Mouse (Mus musculus): ENCODE data around the gene P3h4. TPM values are rescaled to one million over a fixed set of nuclear protein-coding genes. Genes with fewer than 3 reads are reported as not detected.
A peak's percentile ranks its signal among the peaks of the same experiment; 100 is the strongest.

The P3h4 gene
- polyA plus RNA-seq, 1 experiment from 2014 or later = 58.1 TPM

GRCm38 (mm10) chr11:100400842-100401241 lies 13.8 kb downstream of the P3h4 start:
- Histone ChIP-seq H3K4me2 (ENCODE audit: low read length) (no peak overlapping the region), H3K4me3 (ENCODE audit: control insufficient read depth in 1 of 2, insufficient read depth in 1 of 2, low read depth in 1 of 2, low read length in 2 of 2) (no peak overlapping the region), H3K9me3 (ENCODE audit: control insufficient read depth, low read length) (no peaks in the 10 kb centered on the region), H3K36me3 (ENCODE audit: control insufficient read depth, insufficient read depth, low read length) (no peaks in the 10 kb centered on the region), H3K4me1 (ENCODE audit: control insufficient read depth in 2 of 2, insufficient read depth in 2 of 2, low read length in 2 of 2) (peaks cover 52 to 66% of the 10 kb centered on the region in 2 experiments), H3K9ac (ENCODE audit: low read length) (no peak overlapping the region), H3K27ac (replicated peaks in 1 of 2; ENCODE audit: control insufficient read depth in 1 of 2, insufficient read depth in 1 of 2, low read depth in 2 of 2, low read length in 2 of 2) (peak overlapping the region; percentile 28 to 99), H3K27me3 (ENCODE audit: control insufficient read depth, insufficient read depth, low read length) (no peaks in the 10 kb centered on the region)
- ATAC-seq (ENCODE audit: insufficient number of reproducible peaks, insufficient read depth, low FRiP score, low read depth) = no peak
- WGBS = 42% methylated on average over 6 of the region's 6 CpGs

GRCm38 (mm10) chr11:100399727-100400538 lies 14.7 kb downstream of the P3h4 start:
- Histone ChIP-seq H3K4me2 (ENCODE audit: low read length) (no peak overlapping the region), H3K4me1 (ENCODE audit: control insufficient read depth in 2 of 2, insufficient read depth in 2 of 2, low read length in 2 of 2) (peaks cover 61 to 75% of the 10 kb centered on the region in 2 experiments), H3K9me3 (ENCODE audit: control insufficient read depth, low read length) (no peaks in the 10 kb centered on the region), H3K9ac (ENCODE audit: low read length) (0 out of 2 replicates have a peak overlapping the region, but pooled peaks have one; percentile 16), H3K36me3 (ENCODE audit: control insufficient read depth, insufficient read depth, low read length) (0 out of 2 replicates have a peak, but pooled peaks cover under 1% of the 10 kb centered on the region), H3K27me3 (ENCODE audit: control insufficient read depth, insufficient read depth, low read length) (no peaks in the 10 kb centered on the region), H3K27ac (replicated peaks in 1 of 2; ENCODE audit: control insufficient read depth in 1 of 2, insufficient read depth in 1 of 2, low read depth in 2 of 2, low read length in 2 of 2) (peak overlapping the region in 1 of 2 experiments; percentile 99; a peak in 2 of 4 replicates), H3K4me3 (ENCODE audit: control insufficient read depth in 1 of 2, insufficient read depth in 1 of 2, low read depth in 1 of 2, low read length in 2 of 2) (no peak overlapping the region)
- ATAC-seq (ENCODE audit: insufficient number of reproducible peaks, insufficient read depth, low FRiP score, low read depth) = no peak
- WGBS = 71% methylated on average over 12 of the region's 12 CpGs

GRCm38 (mm10) chr11:100399320-100399719 lies 15.3 kb downstream of the P3h4 start:
- H3K9ac ChIP-seq (ENCODE audit: low read length) = no peak overlapping the region
- H3K4me3 ChIP-seq (ENCODE audit: control insufficient read depth in 1 of 2, insufficient read depth in 1 of 2, low read depth in 1 of 2, low read length in 2 of 2) = no peak overlapping the region
- no peaks in the 10 kb centered on the region for H3K9me3 ChIP-seq (ENCODE audit: control insufficient read depth, low read length)
- H3K36me3 ChIP-seq (ENCODE audit: control insufficient read depth, insufficient read depth, low read length) = peaks cover 6% of the 10 kb centered on the region; the same call in 1 of the 2 replicates
- ATAC-seq (ENCODE audit: insufficient number of reproducible peaks, insufficient read depth, low FRiP score, low read depth) = no peak
- H3K27ac ChIP-seq (replicated peaks in 1 of 2; ENCODE audit: control insufficient read depth in 1 of 2, insufficient read depth in 1 of 2, low read depth in 2 of 2, low read length in 2 of 2) = no peak overlapping the region
- no peak overlapping the region for H3K4me2 ChIP-seq (ENCODE audit: low read length)
- peaks cover 64 to 75% of the 10 kb centered on the region in 2 experiments for H3K4me1 ChIP-seq (ENCODE audit: control insufficient read depth in 2 of 2, insufficient read depth in 2 of 2, low read length in 2 of 2)
- H3K27me3 ChIP-seq (ENCODE audit: control insufficient read depth, insufficient read depth, low read length) = no peaks in the 10 kb centered on the region
- WGBS = 67% methylated on average over 9 of the region's 9 CpGs

GRCm38 (mm10) chr11:100398517-100398916 lies 16.1 kb downstream of the P3h4 start:
- Histone ChIP-seq H3K4me2 (ENCODE audit: low read length) (no peak overlapping the region), H3K27me3 (ENCODE audit: control insufficient read depth, insufficient read depth, low read length) (no peaks in the 10 kb centered on the region), H3K4me1 (ENCODE audit: control insufficient read depth in 2 of 2, insufficient read depth in 2 of 2, low read length in 2 of 2) (peaks cover 62 to 75% of the 10 kb centered on the region in 2 experiments), H3K9ac (ENCODE audit: low read length) (no peak overlapping the region), H3K9me3 (ENCODE audit: control insufficient read depth, low read length) (no peaks in the 10 kb centered on the region), H3K36me3 (ENCODE audit: control insufficient read depth, insufficient read depth, low read length) (peaks cover 7% of the 10 kb centered on the region; the same call in 1 of the 2 replicates), H3K4me3 (ENCODE audit: control insufficient read depth in 1 of 2, insufficient read depth in 1 of 2, low read depth in 1 of 2, low read length in 2 of 2) (no peak overlapping the region), H3K27ac (replicated peaks in 1 of 2; ENCODE audit: control insufficient read depth in 1 of 2, insufficient read depth in 1 of 2, low read depth in 2 of 2, low read length in 2 of 2) (no peak overlapping the region; a peak in 1 of 4 replicates)
- 92% methylated on average over 7 of the region's 7 CpGs for WGBS
- ATAC-seq (ENCODE audit: insufficient number of reproducible peaks, insufficient read depth, low FRiP score, low read depth) = no peak

DNA sequence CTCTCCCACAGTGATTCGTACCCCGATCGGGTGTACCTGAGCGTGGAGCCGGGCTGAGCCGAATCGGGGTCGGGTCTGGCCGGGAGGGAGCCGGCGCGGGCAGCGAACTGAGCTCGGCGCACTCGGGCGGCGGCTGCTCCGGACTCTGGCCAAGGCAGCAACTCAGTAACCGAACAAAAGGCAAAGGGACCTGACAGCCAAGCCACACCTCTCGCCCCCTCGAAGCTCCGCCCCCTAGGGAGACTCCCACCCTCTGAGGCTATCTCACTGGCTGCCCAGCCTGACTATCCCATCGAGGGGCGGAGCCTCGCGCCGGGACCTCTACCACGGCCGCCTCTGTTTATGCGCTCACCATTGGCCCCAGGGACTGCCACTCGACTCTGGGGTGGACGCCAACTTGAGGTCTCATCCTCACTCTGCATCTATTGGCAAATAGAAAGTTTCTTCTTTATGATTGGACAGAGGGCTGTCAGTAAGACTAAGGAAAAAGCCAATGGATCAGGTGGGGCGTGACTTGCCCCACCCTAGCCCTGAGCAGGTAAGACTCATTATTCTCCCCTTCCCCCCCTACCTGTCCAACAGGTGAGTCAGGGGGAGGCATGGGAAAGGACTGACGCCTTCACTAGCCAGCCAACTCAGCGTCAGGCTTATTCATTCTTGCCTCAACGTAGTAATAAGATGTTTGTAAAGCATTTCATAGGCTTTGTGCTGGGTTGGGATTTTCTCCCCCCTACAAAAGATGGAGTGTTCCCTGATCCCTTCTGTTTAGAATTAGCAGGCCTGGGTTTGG lies 16.8 kb downstream of the P3h4 start, which contains the start of gene Jup:
Jup (minus strand) TSS at position 164 of the 790 bp plus-strand sequence.
- ATAC-seq (ENCODE audit: insufficient number of reproducible peaks, insufficient read depth, low FRiP score, low read depth) = peak; percentile 94
- WGBS = 1% methylated on average over 37 of the region's 37 CpGs
- Histone ChIP-seq H3K9ac (ENCODE audit: low read length) (peak within 1 kb of the TSS; percentile 93), H3K9me3 (ENCODE audit: control insufficient read depth, low read length) (no peaks in the 10 kb centered on the region), H3K36me3 (ENCODE audit: control insufficient read depth, insufficient read depth, low read length) (peaks cover 11% of the 10 kb centered on the region; the same call in 1 of the 2 replicates), H3K27me3 (ENCODE audit: control insufficient read depth, insufficient read depth, low read length) (no peaks in the 10 kb centered on the region), H3K4me1 (ENCODE audit: control insufficient read depth in 2 of 2, insufficient read depth in 2 of 2, low read length in 2 of 2) (peaks cover 61 to 75% of the 10 kb centered on the region in 2 experiments), H3K27ac (replicated peaks in 1 of 2; ENCODE audit: control insufficient read depth in 1 of 2, insufficient read depth in 1 of 2, low read depth in 2 of 2, low read length in 2 of 2) (peak within 1 kb of the TSS; percentile 73 to 91), H3K4me2 (ENCODE audit: low read length) (peak within 1 kb of the TSS; percentile 85), H3K4me3 (ENCODE audit: control insufficient read depth in 1 of 2, insufficient read depth in 1 of 2, low read depth in 1 of 2, low read length in 2 of 2) (peak within 1 kb of the TSS; percentile 73 to 88)

GRCm38 (mm10) chr11:100396886-100397599 lies 17.6 kb downstream of the P3h4 start:
- Histone ChIP-seq H3K9me3 (ENCODE audit: control insufficient read depth, low read length) (no peaks in the 10 kb centered on the region), H3K27ac (replicated peaks in 1 of 2; ENCODE audit: control insufficient read depth in 1 of 2, insufficient read depth in 1 of 2, low read depth in 2 of 2, low read length in 2 of 2) (peak overlapping the region; percentile 73 to 91), H3K4me3 (ENCODE audit: control insufficient read depth in 1 of 2, insufficient read depth in 1 of 2, low read depth in 1 of 2, low read length in 2 of 2) (peak overlapping the region; percentile 73 to 88), H3K36me3 (ENCODE audit: control insufficient read depth, insufficient read depth, low read length) (peaks cover 18% of the 10 kb centered on the region; the same call in 1 of the 2 replicates), H3K4me2 (ENCODE audit: low read length) (peak overlapping the region; percentile 85), H3K9ac (ENCODE audit: low read length) (peak overlapping the region; percentile 93), H3K27me3 (ENCODE audit: control insufficient read depth, insufficient read depth, low read length) (no peaks in the 10 kb centered on the region), H3K4me1 (ENCODE audit: control insufficient read depth in 2 of 2, insufficient read depth in 2 of 2, low read length in 2 of 2) (peaks cover 60 to 75% of the 10 kb centered on the region in 2 experiments)
- under 1% methylated on average over 36 of the region's 42 CpGs for WGBS
- 0 out of 2 replicates have a peak, but pooled peaks have one; percentile 25 for ATAC-seq (ENCODE audit: insufficient number of reproducible peaks, insufficient read depth, low FRiP score, low read depth)

Data from heart, embryonic 14.5 days (tissue).